Mouse (Mus musculus) ovary, postnatal 14 days (tissue): ENCODE measurements around the gene Dcaf6.

Experiments used
- DNase-seq: peaks from one replicate; pipeline ENCODE4 v3.0.0; 2022; ENCODE audit warnings: low spot score

The Dcaf6 gene

DNA sequence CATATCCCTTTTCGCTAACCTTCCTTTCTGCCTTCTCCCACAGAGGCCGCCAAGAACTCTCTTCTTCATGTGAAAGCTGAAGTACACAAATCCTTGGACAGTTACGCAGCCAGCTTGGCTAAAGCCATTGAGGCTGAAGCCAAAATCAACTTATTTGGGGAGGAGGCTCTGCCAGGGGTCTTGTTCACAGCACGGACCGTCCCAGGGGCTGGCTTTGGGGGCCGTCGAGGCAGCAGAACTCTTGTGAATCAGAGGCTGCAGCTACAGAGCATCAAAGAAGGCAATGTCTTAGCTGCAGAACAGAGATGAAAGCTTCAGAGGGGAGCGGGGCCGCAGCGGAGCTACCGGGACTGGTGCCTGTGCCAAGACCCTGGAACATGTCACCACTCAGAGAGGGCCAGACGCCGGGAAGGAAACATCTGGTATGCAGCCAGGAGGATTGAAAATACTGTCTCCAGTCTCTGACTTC is 138.8 kb downstream of the Dcaf6 start:
- peak; percentile 27 for DNase-seq

DNA sequence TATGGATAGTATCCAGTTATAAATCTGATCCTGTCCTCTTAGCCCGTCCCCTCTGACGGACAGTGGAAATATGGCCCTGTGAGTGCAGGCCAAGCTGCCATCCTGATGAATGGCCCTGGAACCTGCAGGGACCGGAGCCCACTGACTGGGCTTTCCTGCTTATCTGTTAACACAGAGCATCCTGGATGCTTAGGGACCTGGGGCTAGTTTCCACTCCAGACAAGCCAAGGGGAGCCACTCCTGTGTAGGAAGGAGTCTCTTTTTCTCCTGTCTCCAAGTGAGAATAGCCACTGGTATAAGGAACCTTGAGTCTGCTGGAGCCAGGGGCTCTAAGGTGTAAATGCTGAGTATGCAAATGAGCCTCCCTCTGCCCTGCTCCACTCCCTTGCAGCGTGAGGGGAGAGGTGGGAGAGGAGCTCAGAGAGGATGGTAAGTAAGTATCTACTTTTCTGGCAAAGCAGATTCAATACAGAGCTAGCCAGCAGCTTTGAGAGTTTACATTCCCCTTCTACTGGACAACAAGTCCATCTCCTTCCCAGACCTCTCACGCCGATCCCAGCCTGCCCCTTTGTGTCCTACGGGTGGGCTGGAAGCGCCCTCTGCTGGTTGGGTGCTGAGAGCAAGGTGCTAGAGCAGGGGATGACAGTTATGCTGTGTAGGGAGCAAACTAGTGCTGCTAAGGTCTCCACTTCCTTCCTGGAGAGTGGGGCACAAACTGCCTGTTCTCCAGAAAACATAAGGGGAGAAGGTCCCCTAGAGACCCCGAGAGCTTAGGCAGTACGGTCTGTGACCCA is 139.9 kb downstream of the Dcaf6 start:
- peak; percentile 78 for DNase-seq

DNA sequence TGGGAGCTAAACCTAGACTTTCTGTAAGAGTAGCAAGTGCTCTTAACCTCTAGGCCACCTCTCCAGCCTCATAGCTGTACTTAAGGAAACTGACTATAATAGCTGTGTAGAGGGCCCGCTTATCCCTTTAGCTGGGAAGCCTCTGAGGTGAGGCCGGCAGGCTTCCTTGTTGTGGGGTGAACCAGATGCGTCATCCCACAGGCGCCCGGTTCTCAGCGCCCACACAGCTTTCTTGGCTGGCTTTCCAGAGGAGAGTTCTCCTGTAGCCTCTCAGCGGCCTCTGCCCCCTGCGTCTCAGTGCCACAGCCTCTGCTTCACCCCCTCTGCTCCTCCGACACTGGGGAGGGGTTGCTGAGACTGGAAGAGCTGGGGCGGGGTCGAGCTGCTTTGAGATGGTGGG is 143.9 kb downstream of the Dcaf6 start:
- no peak for DNase-seq

GRCm38 (mm10) chr1:165308180-165308579 is 152.1 kb downstream of the Dcaf6 start:
- DNase-seq, result no peak

DNA sequence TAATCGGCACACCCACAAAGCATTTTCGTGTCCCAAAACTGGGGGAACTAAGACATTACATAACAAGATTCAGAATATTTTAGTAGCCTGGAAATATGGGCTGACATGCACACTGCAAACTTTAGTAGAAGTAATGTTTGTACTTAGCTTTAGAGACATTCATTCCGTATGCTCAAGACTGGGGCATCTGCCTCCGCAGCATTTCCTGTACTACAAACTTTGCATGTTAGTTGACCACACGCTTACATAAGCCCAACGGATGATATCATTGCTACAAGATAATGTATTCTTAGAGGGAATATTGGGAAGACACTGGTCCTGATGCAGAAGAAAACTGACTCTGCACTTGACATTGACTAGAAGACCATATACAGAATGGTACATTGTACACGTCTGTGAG is 155.9 kb downstream of the Dcaf6 start:
- DNase-seq, result no peak

GRCm38 (mm10) chr1:165303209-165303608 is 157.1 kb downstream of the Dcaf6 start:
- DNase-seq, result no peak

DNA sequence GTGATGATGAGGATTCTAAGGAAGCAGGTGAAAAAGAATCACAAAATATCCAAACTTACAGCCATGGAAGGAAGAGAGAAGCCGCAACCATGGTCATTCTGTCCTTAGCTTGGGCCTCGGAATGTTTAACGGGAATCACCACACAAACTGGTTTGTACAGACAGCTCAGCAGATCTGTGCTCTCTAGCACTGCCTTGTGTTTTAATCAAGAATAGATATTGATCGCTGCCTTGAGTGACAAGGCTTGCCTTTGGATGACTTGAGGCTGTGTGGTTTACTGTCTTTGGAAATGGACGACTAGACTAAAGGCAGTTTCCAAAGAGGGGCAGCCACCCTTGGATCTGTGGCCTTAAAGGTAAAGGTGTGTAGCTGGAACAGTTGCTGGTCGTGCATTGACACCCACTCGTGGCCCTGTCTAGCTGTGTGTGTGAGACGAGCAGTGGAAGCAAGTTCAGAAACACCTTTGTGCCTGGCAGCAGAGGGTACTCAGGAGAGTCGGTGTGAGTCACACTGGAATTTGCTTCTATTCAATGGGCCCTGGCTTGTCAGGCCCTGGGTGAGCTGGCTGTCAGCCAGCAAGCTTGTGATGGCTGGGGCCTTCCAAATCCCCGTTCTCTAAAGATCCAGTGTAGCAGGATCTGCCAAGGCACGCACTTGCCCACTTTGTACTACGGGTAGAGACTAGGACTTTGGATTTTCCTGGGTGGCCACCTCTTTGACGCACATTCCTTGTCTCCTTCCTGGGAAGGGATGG is 157.6 kb downstream of the Dcaf6 start:
- DNase-seq, result no peak

DNA sequence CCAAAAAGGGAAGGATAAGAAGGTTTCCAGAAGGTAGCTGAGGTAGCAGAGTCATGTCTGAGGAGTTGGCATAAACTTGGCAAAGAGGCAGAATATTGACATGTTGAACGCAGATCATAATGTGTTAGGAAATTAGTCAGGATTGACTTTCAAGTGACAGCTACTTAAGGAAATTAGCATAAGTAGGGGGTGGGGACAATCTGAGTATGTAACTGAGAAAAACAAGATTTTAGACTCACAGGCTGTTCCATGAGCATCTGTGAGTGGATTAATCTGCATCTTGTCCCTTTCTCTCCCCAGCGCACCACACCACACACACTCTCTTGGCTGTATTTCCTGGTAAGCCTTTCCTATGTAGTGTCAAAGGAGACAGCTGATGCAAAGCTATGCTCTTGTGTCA is 158.7 kb downstream of the Dcaf6 start:
- no peak for DNase-seq

GRCm38 (mm10) chr1:165301108-165301507 is 159.2 kb downstream of the Dcaf6 start:
- no peak for DNase-seq

GRCm38 (mm10) chr1:165295489-165295888 is 164.8 kb downstream of the Dcaf6 start, which contains the start of gene Gpr161:
Gpr161 (plus strand) TSS chr1:165295789.
- no peak for DNase-seq

DNA sequence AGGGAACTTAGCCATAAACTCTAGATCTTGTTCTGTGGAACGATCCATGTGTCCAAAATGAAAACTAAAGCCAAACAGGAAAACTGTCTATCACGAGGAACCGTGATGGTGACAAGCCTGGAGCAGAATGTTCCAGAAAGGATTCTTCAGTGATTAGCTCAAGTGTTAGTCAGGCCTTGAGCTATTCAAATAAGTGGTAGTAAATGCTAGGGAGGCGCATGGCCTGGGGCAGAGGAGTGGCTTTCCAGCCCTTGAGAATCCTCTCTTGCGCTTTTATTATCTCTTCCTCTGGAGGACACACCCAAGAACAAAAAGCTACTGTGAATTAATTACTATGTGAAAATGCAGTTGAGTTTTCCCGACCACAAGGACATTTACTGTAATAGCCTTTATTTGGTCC is 168.7 kb downstream of the Dcaf6 start:
- no peak for DNase-seq

DNA sequence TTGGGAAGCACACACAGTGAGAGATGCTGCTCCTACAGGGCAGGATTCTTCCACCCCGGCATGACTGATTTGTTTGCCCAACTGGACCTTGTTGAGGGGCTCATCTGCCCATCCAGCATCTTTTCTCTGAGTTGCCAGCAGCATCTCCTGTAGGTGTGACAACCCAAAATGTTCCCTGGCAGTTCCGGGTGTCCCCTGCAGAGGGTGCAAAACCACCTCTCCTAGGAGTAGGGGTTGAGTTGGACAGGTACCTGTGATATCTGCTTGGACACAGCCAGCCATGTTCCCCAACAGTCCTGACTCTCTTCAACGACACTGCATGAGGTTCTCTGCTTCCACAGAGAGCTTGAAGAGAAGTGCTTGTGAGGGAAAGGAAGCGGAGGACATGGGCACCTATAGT is 170.4 kb downstream of the Dcaf6 start:
- peak; percentile 21 for DNase-seq

DNA sequence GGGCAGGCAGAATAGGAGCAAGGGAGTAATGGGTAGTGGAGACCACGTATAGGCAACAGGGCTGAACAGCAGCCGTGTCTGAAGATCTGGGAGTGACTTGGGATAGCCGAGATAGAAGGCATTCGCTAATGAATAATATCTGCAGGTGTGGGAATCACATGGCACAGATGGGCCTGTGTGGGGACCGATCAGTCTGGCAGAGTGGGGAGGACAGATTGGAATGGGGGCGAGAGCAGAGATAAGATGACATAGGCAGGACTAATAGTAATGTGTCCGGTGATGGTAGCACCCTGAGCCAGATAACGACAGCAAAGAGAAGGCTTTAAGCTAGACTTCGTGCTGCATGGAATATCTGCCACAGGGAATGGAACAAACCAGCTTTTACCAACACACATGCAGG is 172.1 kb downstream of the Dcaf6 start:
- DNase-seq, result no peak

DNA sequence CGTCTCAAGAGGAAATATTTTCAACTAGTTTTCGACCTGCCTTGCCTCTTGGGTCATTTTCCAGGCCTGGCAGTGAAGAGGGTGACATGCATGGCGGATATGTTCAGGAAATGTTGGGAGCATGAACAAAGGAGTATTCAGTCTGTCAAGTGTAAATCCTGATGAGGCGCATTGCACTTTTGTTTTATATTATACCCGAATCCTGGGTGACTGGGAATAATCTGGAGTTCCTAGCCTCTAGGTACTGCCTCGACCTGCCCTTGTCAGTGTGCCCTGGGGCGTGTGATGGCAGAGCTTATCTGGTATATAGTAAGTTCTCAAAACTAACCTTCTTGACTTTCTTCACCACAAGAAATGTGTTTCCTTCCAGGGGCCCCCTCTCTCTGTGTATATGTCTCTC is 176.2 kb downstream of the Dcaf6 start:
- DNase-seq, result no peak

- no peak for DNase-seq
Measured at GRCm38 (mm10) chr1:165282967-165283345, 177.3 kb downstream of the Dcaf6 start.

DNA sequence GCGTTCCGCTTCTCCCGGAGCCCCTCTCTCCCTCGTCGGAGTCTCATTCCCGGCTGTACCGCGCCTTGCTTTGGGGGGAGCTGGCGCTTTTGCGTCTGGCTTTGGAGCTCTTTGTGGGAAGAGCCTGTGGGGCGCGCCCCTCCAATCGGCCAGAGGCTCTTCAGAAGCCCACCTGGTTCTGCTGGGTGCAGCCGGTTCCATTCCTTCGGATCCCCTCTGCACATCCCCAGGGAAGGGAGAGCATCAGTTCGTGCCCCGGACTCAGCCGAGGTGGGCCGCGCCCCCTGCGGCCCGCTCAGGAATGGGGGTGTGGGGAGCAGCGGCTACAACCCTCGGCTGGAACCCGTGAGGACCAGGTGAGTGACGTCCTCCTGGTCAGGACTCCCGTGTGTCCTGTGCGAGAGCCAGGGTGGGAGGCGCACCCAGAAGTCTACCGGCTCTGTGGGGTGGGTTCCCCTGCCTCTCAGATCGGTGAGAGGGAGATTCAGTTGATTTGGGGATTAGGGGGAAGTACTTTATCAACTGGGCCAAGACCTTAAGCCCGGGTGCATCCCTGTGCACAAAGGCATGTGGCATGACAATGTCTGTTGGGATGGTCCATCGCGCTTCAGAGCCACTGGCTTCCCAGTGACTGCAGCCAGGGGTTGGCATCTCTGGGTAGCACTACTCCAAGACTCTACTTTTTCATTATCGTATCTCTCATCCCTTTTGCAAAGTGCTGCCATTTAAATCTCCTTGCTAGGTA is 177.9 kb downstream of the Dcaf6 start:
- no peak for DNase-seq

DNA sequence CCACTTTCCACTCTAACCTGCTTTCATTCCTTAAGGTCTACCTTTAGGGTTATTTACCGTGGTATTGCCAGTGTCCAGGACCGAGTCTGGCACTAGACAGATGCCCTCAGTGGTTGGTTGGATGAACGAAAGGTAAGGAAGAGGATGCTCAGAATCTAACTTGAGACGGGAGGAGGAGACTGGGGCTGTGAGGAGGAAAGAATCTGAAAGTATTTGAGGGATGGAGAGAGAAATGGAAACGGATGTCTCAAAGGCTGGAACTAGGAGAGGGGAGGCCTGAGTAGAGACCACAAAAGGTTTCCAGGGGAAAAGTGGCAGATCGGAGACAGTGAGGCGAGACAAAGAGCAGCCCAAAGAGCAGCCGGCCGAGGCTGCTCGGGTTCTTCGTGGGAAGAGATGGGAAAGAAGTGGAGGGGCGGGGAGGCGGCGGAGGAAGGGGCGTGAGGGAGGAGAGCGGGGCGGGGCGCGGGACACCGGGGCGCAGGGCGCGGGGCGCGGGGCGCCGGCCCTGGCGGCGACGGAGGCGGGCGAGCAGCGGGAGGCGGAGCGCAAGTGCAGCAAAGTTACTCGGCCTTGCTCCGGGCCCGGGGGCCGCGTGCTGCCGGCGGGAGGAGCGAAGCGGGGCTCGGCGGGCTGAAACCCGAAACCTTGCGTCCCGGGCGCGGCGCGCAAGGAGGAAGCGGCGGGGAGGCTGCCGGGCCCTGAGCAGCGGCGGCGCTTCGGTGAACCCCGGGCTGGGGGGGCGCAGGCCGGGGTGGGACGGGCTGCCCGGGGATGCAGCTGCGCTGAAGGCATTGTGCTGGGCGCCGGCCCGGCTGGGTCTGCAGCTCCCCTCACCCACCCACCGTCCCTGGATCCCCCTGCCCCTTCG is 178.7 kb downstream of the Dcaf6 start:
- peak; percentile 63 for DNase-seq

DNA sequence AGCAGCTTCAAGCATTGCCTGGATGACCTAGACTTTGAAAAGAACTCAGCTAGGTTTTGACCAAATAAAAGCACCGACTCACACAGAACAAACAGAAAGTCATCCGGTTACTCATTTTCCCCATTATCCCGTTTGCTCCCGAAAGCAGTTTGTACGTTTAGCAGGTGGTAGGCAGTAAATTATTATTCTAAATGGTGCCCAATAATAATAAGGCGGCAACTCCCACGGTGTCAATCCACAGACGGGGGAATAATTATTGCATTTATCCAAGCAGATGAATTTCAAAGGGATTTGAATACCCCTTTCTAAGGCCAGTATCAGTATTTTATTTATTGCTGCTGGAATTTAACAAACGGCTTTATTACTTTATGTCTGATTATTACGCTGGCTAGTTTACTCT is 179.5 kb downstream of the Dcaf6 start:
- DNase-seq, result no peak
